Mouse (Mus musculus): ENCODE data around the gene Ciapin1. TPM values are rescaled to one million over a fixed set of nuclear protein-coding genes. Genes with fewer than 3 reads are reported as not detected.
A peak's percentile ranks its signal among the peaks of the same experiment; 100 is the strongest.
"Not testable (repeated sequence)": the region's sequence is repeated elsewhere in the genome, so short reads cannot be mapped to it uniquely, and the experiment has no call there.

The Ciapin1 gene
- total and polyA plus RNA-seq, 3 experiments: 122 to 263 TPM; not detected in 1

DNA sequence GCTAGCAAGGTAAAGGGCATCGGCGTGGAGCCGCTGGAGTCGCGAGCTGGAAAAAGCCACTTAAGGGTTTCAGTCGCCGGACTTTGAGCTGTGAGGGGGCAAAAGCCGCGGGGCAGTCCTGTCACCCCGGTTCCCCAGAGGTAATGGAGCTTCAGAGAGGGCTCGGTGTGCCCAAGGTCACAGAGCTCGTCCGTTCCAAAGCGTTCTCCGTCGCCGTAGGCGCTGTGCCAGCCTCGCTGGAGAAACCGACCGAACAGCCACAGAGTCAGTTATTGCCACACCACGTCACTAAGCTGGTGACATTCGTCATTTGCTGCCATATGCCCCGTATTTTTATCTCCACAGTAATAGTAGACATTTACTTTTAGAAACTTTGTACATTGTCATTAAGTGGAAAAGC lies 442 bp upstream of the Ciapin1 start (continued):
- TF ChIP-seq MYB (IDR thresholded peaks at IDR 0.05; ENCODE audit: low read depth, low read length): peak; percentile 72; the same call in 1 of the 2 replicates
- no peak for TF ChIP-seq UBTF (IDR thresholded peaks at IDR 0.05; ENCODE audit: borderline replicate concordance, insufficient read depth, low read depth, low read length)
- no peak for TF ChIP-seq ELF1 (IDR thresholded peaks at IDR 0.05; ENCODE audit: low read depth, low read length)
- 0 out of 2 replicates have a peak, but pooled peaks have one; percentile 24 for TF ChIP-seq ZMIZ1 (IDR thresholded peaks at IDR 0.05; ENCODE audit: low read depth, low read length)
- no peak for TF ChIP-seq POLR2AphosphoS5 (IDR thresholded peaks at IDR 0.05; ENCODE audit: borderline replicate concordance, low read depth, low read length)
- TF ChIP-seq USF1 (IDR thresholded peaks at IDR 0.05; ENCODE audit: low read depth, low read length): no peak
- peak; percentile 4; the same call in 1 of the 2 replicates for TF ChIP-seq SIN3A (IDR thresholded peaks at IDR 0.05; ENCODE audit: low read length)
- no peak for TF ChIP-seq RCOR1 (IDR thresholded peaks at IDR 0.05; ENCODE audit: low read depth, low read length)
- no peak for TF ChIP-seq CHD2 (IDR thresholded peaks at IDR 0.05; ENCODE audit: low read length)
- TF ChIP-seq MYC (IDR thresholded peaks at IDR 0.05; ENCODE audit: low read depth, low read length): peak; percentile 84; the same call in 1 of the 2 replicates
- peak; percentile 70; the same call in 1 of the 2 replicates for TF ChIP-seq ETS1 (IDR thresholded peaks at IDR 0.05; ENCODE audit: low read depth, low read length)
- no peak for TF ChIP-seq ZC3H11A (IDR thresholded peaks at IDR 0.05; ENCODE audit: low read depth, low read length)
- TF ChIP-seq CTCF (IDR thresholded peaks at IDR 0.05 in 2 of 3, conservative IDR thresholded peaks at IDR 0.05 in 1 of 3; ENCODE audit: control insufficient read depth in 1 of 3, insufficient read depth in 1 of 3, low read depth in 2 of 3, low read length in 3 of 3, poor library complexity in 1 of 3, severe bottlenecking in 1 of 3): no peak

DNA sequence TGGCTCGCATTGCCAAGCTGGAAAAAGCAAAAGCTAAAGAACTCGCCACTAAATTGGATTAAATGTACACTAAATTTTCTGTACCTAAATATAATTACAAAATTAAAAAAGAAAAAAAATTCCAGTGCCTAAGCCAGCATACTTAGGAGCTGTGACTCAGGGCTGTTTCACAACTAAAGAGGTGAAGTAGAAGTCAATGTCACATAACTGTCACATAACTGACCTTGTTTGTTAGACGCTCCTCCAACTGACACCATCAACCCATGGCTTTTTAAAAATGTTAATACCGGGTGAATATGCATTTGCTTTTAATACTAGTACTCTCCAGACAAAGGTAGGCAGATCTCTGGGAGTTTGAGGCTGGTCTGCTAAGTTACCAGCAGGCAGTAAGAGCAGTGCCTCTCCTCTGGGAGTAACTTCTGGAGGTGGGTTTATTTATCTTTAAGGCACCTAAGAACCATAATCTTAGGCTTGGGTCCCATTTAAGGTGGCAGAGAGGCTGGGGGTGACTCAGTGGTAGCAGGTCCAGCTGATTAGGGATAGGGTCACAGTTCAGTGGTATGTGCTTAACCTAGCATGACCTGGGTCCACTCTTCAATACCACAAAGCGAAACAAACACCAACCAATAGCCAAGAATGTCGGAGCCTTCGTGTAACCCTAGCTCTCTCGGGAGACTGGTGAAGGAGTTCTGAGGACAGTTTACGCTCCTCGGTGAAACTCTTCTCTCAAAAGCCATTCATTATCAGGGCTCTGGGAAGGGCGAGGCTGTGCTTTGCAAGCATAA lies 1.5 kb downstream of the Ciapin1 start:
- peaks cover 45% of the 10 kb centered on the region for H3K79me2 ChIP-seq (ENCODE audit: control insufficient read depth, insufficient read depth, low read length, poor library complexity)

DNA sequence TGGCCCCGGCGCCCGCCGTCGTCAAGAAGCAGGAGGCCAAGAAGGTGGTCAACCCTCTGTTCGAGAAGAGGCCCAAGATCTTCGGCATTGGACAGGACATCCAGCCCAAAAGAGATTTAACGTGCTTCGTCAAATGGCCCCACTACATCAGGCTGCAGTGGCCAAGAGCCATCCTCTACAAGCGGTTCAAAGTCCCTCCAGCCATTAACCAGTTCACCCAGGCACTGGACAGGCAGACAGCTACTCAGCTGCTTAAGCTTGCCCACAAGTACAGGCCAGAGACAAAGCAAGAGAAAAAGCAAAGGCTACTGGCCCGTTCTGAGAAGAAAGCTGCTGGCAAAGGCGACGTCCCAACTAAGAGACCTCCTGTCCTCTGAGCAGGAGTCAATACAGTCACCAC lies 2.4 kb downstream of the Ciapin1 start:
- not testable (repeated sequence) for H3K4me1 ChIP-seq (ENCODE audit: control insufficient read depth in 1 of 2, insufficient read depth in 2 of 2, low read length in 2 of 2); H3K9me3 ChIP-seq (replicated peaks; ENCODE audit: insufficient read depth, low read length); H3K4me3 ChIP-seq (ENCODE audit: control insufficient read depth in 1 of 2, insufficient read depth in 1 of 2, low read depth in 2 of 2, low read length in 2 of 2); DNase-seq (ENCODE audit: low read depth, low spot score); H3K27ac ChIP-seq (ENCODE audit: control insufficient read depth, low read depth, low read length); H3K27me3 ChIP-seq (ENCODE audit: control insufficient read depth in 1 of 2, insufficient read depth in 2 of 2, low read length in 2 of 2); H3K9ac ChIP-seq (ENCODE audit: control insufficient read depth, low read depth, low read length, poor library complexity, severe bottlenecking)
- Histone ChIP-seq H3K79me2 (ENCODE audit: control insufficient read depth, insufficient read depth, low read length, poor library complexity) (peaks cover 45% of the 10 kb centered on the region), H3K36me3 (ENCODE audit: control insufficient read depth in 1 of 2, insufficient read depth in 2 of 2, low read length in 2 of 2) (peaks cover 14 to 16% of the 10 kb centered on the region in 2 experiments)

More for the DNA sequence above, 1.5 kb downstream of the Ciapin1 start:
- TF ChIP-seq SIN3A (IDR thresholded peaks at IDR 0.05; ENCODE audit: low read length) (no peak), ELF1 (IDR thresholded peaks at IDR 0.05; ENCODE audit: low read depth, low read length) (no peak), CHD2 (IDR thresholded peaks at IDR 0.05; ENCODE audit: low read length) (no peak), RAD21 (IDR thresholded peaks at IDR 0.05; ENCODE audit: low read depth, low read length) (no peak), UBTF (IDR thresholded peaks at IDR 0.05; ENCODE audit: borderline replicate concordance, insufficient read depth, low read depth, low read length) (no peak)
- Histone ChIP-seq H3K36me3 (ENCODE audit: control insufficient read depth in 1 of 2, insufficient read depth in 2 of 2, low read length in 2 of 2) (peaks cover 9 to 16% of the 10 kb centered on the region in 2 experiments), H3K4me1 (ENCODE audit: control insufficient read depth in 1 of 2, insufficient read depth in 2 of 2, low read length in 2 of 2) (peaks cover 4 to 6% of the 10 kb centered on the region in 2 experiments), H3K4me3 (ENCODE audit: control insufficient read depth in 1 of 2, insufficient read depth in 1 of 2, low read depth in 2 of 2, low read length in 2 of 2) (peak overlapping the region; percentile 74 to 81), H3K9me3 (replicated peaks; ENCODE audit: insufficient read depth, low read length) (no peaks in the 10 kb centered on the region), H3K9ac (ENCODE audit: control insufficient read depth, low read depth, low read length, poor library complexity, severe bottlenecking) (peak overlapping the region; percentile 89), H3K27ac (ENCODE audit: control insufficient read depth, low read depth, low read length) (no peak overlapping the region), H3K27me3 (ENCODE audit: control insufficient read depth in 1 of 2, insufficient read depth in 2 of 2, low read length in 2 of 2) (no peaks in the 10 kb centered on the region)
- peak; percentile 30 for DNase-seq (ENCODE audit: low read depth, low spot score)

Data from MEL (cell line).